Mouse (Mus musculus) cerebellum, adult 11-12 months (tissue): ENCODE data around the gene Gpr174.
"Not testable (repeated sequence)": the region's sequence is repeated elsewhere in the genome, so short reads cannot be mapped to it uniquely, and the experiment has no call there.

Experiments used
- DNase-seq: peaks from one replicate; pipeline ENCODE4 v3.0.0; 2022

Gene Gpr174

GRCm38 (mm10) chrX:107255486-107256227 lies at the start of gene Gpr174:
Gene Gpr174 (plus strand): TSS chrX:107255878.
- no peak for DNase-seq

DNA sequence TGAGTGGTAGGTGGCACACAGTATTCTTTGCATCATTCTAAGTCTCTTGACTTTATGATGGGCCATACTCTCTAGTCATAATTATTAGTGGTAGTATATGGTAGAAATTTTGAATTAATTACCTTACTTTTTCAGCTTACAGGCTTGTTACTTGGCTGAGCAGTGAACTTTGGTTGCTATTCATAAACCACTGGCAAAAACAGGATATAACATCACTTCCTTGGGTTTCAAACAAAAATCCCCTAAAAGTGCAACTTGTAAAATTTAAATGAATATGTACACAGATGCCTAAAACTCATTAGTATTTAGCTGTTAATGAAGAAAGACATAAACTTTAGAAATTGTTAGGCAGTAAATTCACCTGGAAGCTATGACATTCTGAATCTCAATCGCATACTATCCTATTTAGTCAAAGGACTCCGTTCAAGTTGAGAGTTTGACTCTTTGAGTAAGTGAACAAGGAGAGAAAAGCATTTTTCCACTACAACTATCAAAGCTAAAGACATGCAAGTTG lies 38.0 kb upstream of the Gpr174 start:
- DNase-seq: no peak

DNA sequence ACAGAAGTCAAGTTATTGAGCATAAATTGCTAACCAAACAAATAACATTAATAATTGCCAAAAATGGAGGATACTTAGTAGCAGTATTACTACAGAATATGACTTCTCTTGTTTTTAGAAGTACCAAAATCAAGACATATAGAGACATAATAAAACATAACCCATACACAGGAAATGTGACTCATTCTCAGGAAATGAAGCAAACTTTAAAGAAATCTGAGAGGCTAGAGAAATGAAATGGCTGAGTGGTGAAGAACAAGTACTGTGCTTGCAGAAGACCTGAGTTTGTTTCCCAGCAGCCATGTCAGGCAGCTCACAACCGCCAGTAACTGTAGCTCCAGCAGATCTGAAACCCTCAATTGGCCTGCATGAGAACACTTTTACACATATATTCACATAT lies 30.8 kb upstream of the Gpr174 start:
- no peak for DNase-seq

DNA sequence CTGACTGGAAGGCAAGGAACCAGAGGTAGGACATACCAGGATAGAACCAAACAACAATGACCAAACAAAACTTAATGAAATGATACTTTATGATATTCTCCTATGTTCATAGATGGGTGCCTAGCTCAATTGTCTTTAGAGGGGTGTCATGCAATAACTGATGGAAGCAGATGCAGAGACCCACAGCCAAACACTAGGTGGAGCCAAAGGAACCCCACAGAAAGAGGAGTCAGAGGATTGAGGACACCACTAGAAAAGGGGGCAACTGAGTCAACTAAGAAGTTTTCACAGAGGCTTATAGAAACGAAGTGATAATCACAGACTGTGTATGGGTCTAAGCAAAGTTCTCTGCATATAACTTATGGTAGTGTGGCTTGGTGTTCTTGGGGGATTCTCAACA lies 24.5 kb upstream of the Gpr174 start:
- no peak for DNase-seq

GRCm38 (mm10) chrX:107234655-107235054 lies 21.0 kb upstream of the Gpr174 start:
- DNase-seq: no peak

GRCm38 (mm10) chrX:107236461-107236860 lies 19.2 kb upstream of the Gpr174 start:
- DNase-seq: no peak

- no peak for DNase-seq
These were observed 5.3 kb upstream of the Gpr174 start for GRCm38 (mm10) chrX:107250390-107250789.

DNA sequence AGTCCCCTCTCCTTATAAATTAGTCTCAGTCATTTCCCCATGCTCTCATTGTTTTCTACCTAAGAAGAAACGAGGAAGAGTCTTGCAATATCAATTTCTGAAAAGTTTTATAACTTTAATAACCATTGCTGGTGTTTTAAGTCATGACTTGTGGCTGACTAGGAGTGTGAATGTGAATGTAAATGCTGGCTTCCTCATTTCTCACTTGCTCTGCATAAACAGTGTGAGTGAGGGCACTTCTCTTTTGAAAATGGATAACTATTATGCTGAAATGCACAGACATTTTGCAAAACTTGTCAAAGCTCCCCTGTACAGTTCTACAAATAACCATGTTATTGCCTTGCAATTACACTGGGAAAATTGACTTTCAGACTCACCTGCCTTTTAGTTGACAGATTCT lies 8.9 kb downstream of the Gpr174 start:
- DNase-seq: no peak

- DNase-seq: no peak
These were observed 21.9 kb downstream of the Gpr174 start for GRCm38 (mm10) chrX:107277606-107278005.

DNA sequence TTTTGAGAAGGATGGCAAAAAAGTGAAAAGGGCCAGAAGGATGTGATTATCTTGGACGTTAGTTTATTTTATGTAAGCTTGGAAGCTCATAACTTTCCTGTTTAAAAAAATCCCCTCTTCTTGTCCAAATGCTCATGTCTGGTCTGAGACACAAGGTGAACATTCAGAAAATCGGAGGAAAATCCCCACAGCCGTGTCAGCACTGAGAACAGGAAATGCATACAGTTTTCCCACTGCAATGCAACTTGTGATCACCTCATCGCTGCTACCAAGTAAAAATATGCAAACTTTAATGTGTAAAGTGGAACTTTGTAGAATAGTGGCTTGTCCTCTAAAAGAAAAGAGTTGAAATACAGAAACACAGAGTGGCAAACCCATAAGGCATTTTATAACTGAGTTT lies 28.5 kb downstream of the Gpr174 start:
- no peak for DNase-seq

DNA sequence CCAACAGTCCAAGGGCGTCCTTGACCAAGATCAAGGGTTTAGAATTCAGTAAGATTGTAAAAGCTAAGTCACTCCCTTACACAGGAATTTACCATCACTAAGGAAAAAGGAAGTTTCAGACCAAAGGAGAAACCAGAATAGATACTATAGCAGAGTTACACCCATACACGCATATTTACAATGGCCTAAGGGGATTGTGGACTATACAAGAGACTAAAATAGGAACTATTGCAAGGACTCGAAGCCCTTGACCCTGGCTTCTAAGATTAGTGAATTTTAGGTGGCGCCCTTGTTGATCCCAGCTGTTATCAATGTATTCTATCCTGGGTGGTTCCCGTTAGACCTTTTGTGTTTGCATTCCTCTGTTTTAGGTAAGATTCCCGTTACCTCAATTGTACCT lies 42.2 kb downstream of the Gpr174 start:
- not testable (repeated sequence) for DNase-seq

DNA sequence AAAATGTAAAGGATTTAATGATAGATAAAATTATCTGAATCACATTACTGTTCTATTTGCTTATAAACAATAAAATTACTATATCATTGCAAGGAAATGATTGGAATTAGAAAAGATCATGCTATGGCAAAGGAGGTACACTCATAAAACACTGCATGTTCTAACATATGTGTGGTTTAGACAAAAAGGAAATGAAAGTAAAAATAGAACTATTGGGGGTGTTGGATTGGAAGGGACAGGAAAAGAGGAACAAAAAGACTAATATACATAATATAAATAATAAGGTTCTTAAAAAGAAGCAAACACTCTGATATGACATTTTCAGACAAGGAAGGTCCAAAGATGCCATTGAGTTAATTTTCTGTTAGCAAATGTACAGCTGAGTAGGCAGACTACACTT lies 43.1 kb downstream of the Gpr174 start:
- DNase-seq: no peak

DNA sequence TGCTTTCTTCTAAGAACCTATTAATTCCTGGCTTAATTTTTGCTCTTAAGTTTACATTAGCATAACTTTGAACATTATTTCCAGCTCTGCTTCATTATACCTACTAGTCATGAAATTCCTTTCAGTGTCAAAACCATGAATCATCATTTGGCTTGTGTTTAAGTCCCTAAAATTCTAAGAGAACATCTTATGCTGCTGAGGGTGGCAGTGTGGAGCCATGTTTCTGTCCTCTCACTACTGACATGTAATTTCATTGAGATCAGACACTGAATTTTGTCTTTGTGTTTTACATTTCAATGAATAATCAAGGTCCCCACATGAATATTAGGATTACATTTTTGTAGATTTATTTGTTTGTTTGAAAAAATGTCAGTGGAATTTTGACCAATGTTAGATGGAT lies 50.8 kb downstream of the Gpr174 start:
- no peak for DNase-seq

DNA sequence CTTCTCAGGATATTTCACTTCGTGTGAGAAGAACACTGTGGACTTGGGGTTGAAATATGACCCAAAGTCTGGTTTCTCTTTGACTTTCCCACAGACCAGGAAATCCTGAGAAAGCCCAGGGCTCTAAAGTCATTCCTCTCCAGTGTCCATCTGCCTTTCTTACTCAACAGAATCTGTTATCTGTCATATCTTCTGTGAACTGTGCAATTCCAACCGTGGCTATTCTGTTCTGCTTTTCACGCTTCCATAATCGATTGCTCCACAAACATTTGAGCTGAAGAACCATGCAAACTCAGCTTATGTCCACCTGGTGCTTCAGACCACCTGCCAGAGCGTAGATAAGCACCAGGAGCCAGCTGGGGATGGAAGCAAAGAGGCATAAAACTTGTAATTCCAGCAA lies 56.9 kb downstream of the Gpr174 start:
- DNase-seq: no peak

DNA sequence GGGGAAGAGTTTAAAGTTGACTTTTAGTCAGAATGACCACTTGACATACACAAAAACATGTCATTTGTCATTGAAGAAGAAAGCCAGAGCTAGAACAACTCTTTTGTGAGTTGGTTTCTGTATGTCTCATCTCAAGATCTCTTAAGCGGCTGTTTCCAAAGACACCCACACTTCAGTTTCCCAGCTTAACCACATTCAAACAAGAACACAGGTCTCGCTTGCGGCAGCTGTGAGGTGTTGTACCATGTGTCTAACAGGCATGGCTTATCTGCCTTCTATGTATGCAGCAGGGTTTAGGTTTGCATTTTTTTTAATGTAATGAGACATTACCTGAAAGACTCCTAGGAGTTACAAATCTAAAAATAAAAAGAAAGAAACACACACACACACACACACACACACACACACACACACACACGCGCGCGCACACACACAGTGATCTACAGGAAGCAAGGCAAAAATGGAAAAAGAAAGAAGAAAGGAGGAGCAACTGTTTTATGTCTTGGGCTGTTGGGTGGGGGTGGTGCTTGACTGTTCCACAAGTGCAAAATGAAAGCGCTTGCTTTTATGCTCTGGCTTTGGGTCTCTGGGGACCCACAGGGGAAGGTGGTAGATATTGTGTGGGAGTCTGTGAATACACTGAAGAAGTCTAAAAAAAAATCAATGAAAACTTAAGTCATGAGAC lies 70.2 kb downstream of the Gpr174 start:
- DNase-seq: no peak

DNA sequence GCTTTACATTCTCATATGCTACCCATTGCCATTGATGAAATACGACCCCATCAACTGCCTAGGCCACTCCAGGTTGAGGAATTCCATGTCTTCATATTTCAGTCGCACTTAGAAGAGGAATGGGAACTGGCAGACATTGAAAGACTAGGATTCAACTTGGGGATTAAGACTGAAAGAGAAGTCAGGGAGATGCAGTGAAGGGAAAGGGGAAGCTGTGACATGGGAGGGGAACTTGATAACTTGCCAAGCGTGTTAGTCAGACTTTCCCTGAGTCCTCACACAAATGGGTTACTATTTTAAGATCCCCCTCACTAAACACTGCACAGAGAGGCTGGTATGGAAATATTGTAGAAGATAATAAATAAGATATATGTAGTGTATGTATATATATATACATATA lies 74.2 kb downstream of the Gpr174 start:
- no peak for DNase-seq

DNA sequence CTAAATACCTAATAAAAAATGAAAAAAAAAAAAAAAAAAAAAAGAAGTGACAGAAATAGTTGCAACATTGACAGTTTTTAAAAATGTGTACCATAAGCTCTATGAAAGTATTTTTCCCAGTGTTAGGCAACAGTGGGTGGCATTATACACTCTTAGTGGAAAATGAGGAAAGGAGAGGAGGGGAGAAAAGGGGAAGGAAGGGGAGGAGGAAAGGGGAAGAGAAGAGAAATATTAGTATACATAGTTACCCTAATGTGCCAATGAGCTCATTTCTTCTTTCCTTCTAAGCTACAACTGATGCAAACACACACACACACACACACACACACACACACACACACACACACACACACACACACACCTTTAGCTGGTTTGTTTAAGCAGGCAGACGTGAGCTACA lies 80.9 kb downstream of the Gpr174 start:
- no peak for DNase-seq

DNA sequence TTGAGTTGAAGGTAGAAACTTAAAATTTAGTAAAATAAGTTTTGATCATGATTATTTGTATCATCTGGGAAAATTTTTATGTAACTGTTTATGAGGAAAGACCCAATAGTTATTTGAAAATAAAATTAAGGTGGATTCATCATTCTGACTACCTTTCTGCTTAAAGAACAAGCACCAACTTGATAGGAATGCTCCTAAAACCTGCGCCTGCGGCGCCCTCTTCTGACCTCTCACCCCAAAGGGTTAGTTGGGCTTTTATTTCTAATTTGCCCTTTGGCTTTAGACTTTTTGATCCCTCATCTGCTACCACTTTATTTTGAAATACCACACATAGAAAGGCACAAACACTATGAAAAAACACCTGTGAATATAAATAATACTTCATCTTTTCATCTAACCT lies 86.3 kb downstream of the Gpr174 start:
- no peak for DNase-seq
